Mouse (Mus musculus) midbrain, embryonic 15.5 days (tissue): Measurements from ENCODE around the gene 1700067K01Rik. TPM values are rescaled to one million over a fixed set of nuclear protein-coding genes. Genes with fewer than 3 reads are reported as not detected.
"Not testable (repeated sequence)": the region's sequence is repeated elsewhere in the genome, so short reads cannot be mapped to it uniquely, and the experiment has no call there.

ENCODE experiments used
- ATAC-seq: fragments of 200-750 bp; cut with Nextera tagmentation; replicated peaks from 2 replicates; pipeline ENCODE4 v1.8.0; 2017; ENCODE audit warnings: moderate TSS enrichment
- H3K27ac ChIP-seq: fragments of 300-500 bp; sonication (generic); 2 replicates; pipeline ENCODE4 v1.5.1; 2015; ENCODE audit warnings: mild to moderate bottlenecking, inconsistent platforms
- H3K27me3 ChIP-seq: fragments of 300-500 bp; sonication (generic); replicated peaks from 2 replicates; pipeline ENCODE4 v1.6.1; 2015; ENCODE audit warnings: inconsistent platforms
- H3K36me3 ChIP-seq: fragments of 300-500 bp; sonication (generic); replicated peaks from 2 replicates; pipeline ENCODE4 v1.6.1; 2015; ENCODE audit warnings: inconsistent platforms
- H3K4me1 ChIP-seq: fragments of 300-500 bp; sonication (generic); 2 replicates; pipeline ENCODE4 v1.6.1; 2015; ENCODE audit warnings: inconsistent platforms
- H3K4me2 ChIP-seq: fragments of 300-500 bp; sonication (generic); 2 replicates; pipeline ENCODE4 v1.6.1; 2015; ENCODE audit warnings: inconsistent platforms, mild to moderate bottlenecking, moderate library complexity
- H3K4me3 ChIP-seq: fragments of 300-500 bp; sonication (generic); 2 replicates; pipeline ENCODE4 v1.5.1; 2015; ENCODE audit warnings: mild to moderate bottlenecking, inconsistent platforms
- H3K9ac ChIP-seq: fragments of 300-500 bp; sonication (generic); 2 replicates; pipeline ENCODE4 v1.6.1; 2015; ENCODE audit warnings: mild to moderate bottlenecking, inconsistent platforms
- H3K9me3 ChIP-seq: fragments of 300-500 bp; sonication (generic); 2 replicates; pipeline ENCODE4 v1.6.1; 2016; ENCODE audit warnings: inconsistent platforms
- WGBS: fragments of 180-500 bp; shearing (Covaris S2); methylation state at CpG from one replicate; pipeline ENCODE4 v1.1.7; 2015; ENCODE audit warnings: mixed read lengths; 5-methylcytosine and 5-hydroxymethylcytosine counted together
- polyA plus RNA-seq: library from polyadenylated mRNA; unstranded; fragments of >200 nt; fragmentation: Nextera tagmentation; extraction: Ambion mirVana; gene quantifications from 2 replicates; pipeline ENCODE4 v1.2.1, GENCODE M21; 2015

Gene 1700067K01Rik
- polyA plus RNA-seq, 1 experiment from 2014 or later = 0.66 TPM

GRCm38 (mm10) chr8:83973161-83974031 lies 27.9 kb upstream of the 1700067K01Rik start:
- WGBS = 5% methylated on average over 36 of the region's 37 CpGs
- Histone ChIP-seq H3K36me3 (no peaks in the 10 kb centered on the region), H3K27ac (peak overlapping the region; percentile 88), H3K4me3 (peak overlapping the region; percentile 96), H3K4me2 (peak overlapping the region; percentile 95), H3K27me3 (no peaks in the 10 kb centered on the region), H3K4me1 (peaks cover 43% of the 10 kb centered on the region), H3K9me3 (no peaks in the 10 kb centered on the region), H3K9ac (peak overlapping the region; percentile 98)
- ATAC-seq = peak; percentile 63

DNA sequence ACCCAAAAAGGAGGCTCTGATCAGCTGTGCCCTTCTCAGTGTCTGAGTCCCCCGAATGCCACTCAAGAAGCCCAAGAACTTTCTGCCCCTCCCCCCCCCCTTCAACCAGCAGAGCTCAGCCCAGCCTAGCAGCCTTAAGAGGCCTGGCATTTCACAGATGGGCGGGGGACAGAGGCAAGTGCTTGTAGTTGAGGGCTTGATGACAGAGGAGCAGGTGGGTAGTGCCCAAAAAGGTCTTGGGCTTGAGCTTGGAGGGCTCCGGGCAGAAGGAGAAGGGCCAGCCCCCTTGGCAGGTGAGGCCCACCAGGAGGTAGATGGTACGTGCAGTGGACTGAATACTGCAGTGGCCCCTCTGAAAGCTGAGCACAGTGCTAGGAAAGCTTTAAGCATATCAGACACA lies 26.8 kb upstream of the 1700067K01Rik start:
- Histone ChIP-seq H3K4me2 (peak overlapping the region; percentile 95; the same call in 1 of the 2 replicates), H3K4me1 (peaks cover 43% of the 10 kb centered on the region), H3K27me3 (no peaks in the 10 kb centered on the region), H3K27ac (no peak overlapping the region), H3K36me3 (no peaks in the 10 kb centered on the region), H3K9me3 (no peaks in the 10 kb centered on the region), H3K9ac (no peak overlapping the region), H3K4me3 (peak overlapping the region; percentile 96; the same call in 1 of the 2 replicates)
- 80% methylated on average over 4 of the region's 4 CpGs for WGBS
- no peak for ATAC-seq

DNA sequence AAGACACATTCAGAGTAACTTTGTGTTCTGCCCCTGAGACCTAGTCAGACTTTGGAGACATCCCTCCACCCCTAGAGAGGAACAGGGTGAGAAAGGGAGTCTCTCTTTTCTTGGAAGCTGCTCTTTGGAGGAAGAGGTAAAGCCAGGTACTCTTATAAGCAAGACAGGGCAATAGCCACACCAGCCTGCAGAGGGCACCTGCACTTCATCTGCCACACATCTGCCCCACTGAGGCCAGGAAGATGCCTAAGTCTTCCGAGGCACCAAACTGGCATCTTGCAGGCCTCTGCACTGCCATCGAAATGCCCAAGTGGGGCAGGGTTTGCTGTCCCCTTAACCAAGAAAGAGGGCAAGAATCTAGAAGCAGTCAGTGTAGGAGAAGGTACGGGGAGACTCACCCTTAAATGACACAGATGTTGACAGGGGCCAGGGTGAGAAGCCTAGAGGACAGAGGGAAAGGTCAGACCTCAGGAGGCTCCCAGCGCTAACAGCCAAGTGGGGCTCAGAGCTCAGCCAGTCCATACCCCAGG lies 25.1 kb upstream of the 1700067K01Rik start:
- peaks cover 46% of the 10 kb centered on the region for H3K4me1 ChIP-seq
- no peaks in the 10 kb centered on the region for H3K9me3 ChIP-seq
- no peak overlapping the region for H3K4me3 ChIP-seq
- H3K4me2 ChIP-seq = no peak overlapping the region
- H3K36me3 ChIP-seq = peaks cover 9% of the 10 kb centered on the region; the same call in 1 of the 2 replicates
- no peaks in the 10 kb centered on the region for H3K27me3 ChIP-seq
- 89% methylated on average over 4 of the region's 4 CpGs for WGBS
- no peak overlapping the region for H3K27ac ChIP-seq
- no peak for ATAC-seq
- H3K9ac ChIP-seq = no peak overlapping the region

DNA sequence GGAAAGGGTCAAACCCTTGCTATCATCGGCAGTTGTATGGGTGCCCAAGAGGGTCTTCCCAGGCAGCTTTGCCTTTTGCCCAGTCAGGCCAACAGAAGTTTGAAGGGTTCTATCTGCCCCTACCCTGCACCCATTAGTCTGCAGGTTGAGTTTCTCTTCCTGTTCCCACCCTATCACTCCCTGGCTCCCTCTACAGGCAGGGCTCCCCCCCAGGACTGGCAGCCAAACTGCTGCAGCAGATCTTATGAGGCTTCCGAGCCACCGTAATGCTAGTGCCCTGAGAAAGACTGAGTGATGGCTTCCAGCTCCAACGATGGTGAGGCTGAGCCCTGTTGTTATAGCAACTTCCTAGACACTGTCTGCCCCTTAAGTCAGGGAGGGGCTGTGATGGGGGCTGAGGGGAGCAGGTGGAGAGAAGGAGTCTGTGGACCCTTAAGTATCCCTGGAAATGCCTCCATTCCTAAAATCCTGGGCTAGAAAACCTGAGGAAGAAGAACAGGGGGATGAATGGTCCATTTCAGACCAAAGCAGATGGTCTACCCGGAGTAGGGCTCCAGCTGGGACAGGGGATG lies 24.4 kb upstream of the 1700067K01Rik start:
- H3K4me1 ChIP-seq = peaks cover 42% of the 10 kb centered on the region
- no peak overlapping the region for H3K27ac ChIP-seq
- no peak overlapping the region for H3K4me3 ChIP-seq
- WGBS = 91% methylated on average over 5 of the region's 5 CpGs
- ATAC-seq = no peak
- no peak overlapping the region for H3K9ac ChIP-seq
- no peak overlapping the region for H3K4me2 ChIP-seq
- no peaks in the 10 kb centered on the region for H3K9me3 ChIP-seq
- H3K36me3 ChIP-seq = peaks cover 13% of the 10 kb centered on the region; the same call in 1 of the 2 replicates
- no peaks in the 10 kb centered on the region for H3K27me3 ChIP-seq

DNA sequence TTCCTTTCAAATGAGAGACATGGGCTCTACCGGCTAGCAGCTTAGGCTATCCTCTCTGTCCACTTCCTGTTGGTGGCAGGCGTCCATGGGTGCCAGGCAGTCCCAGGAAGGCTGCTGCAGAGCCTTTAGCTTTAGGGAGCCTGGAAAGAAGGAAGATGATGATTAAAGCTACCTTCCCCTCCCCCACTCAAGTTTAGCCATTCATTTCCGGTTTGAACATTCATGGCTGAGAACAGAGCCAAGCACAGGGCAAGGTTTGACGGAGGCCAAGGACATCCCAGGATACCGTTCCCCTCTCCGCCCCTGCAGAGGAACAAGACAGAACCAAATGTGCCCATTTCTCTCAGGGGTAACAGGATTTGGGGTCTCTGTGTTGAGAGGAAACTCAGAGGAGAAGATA lies 23.7 kb upstream of the 1700067K01Rik start:
- H3K4me1 ChIP-seq = peaks cover 40% of the 10 kb centered on the region
- H3K4me3 ChIP-seq = no peak overlapping the region
- H3K36me3 ChIP-seq = peaks cover 19% of the 10 kb centered on the region; the same call in 1 of the 2 replicates
- H3K4me2 ChIP-seq = no peak overlapping the region
- H3K27me3 ChIP-seq = no peaks in the 10 kb centered on the region
- H3K9me3 ChIP-seq = no peaks in the 10 kb centered on the region
- 71% methylated on average over 6 of the region's 6 CpGs for WGBS
- H3K27ac ChIP-seq = no peak overlapping the region
- no peak for ATAC-seq
- 0 out of 2 replicates have a peak overlapping the region, but pooled peaks have one; percentile 20 for H3K9ac ChIP-seq

DNA sequence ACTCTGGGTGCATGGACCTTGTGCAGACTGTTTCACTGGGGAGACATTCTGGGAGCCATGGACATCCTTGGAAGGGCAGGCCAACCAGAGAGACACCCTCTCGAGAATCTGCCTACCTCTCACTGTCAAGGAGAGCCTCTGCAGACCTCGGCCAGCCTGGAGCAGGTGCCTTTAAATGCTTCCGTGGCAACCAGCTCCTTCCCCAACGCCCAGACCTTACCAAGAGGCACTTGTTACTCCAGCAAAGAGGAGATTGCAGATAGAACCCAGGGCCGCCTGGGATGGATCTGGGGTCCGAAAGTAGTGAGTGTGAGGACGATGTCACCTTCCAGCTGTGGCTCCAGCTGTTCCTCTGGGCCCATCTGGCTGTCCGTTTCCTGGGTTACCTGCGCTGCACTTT lies 23.1 kb upstream of the 1700067K01Rik start:
- 69% methylated on average over 9 of the region's 9 CpGs for WGBS
- ATAC-seq = no peak
- peaks cover 40% of the 10 kb centered on the region for H3K4me1 ChIP-seq
- peaks cover 24% of the 10 kb centered on the region; the same call in 1 of the 2 replicates for H3K36me3 ChIP-seq
- no peak overlapping the region for H3K4me2 ChIP-seq
- no peaks in the 10 kb centered on the region for H3K9me3 ChIP-seq
- H3K9ac ChIP-seq = no peak overlapping the region
- no peaks in the 10 kb centered on the region for H3K27me3 ChIP-seq
- H3K4me3 ChIP-seq = no peak overlapping the region
- no peak overlapping the region for H3K27ac ChIP-seq

DNA sequence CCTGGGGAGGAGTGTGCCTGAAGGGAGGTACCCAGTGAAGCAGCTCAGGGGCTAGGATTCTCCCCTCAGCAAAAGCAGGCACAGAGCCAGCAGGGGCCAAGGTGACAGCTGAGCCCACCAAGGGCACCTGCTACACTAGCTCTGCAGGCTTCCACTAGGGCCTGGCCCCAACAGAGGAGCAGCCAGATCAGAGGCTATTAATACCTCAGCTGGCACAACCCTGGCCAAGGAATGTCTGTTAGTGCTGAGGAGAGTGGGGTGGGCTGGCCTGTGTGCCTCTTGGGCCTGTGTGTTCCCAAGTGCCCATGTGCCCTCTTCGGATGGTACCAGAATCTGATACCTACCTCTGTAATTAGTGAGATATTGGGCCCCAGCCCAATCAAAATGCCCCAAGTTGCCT lies 21.1 kb upstream of the 1700067K01Rik start:
- no peak for ATAC-seq
- H3K27me3 ChIP-seq = no peaks in the 10 kb centered on the region
- no peak overlapping the region for H3K4me3 ChIP-seq

GRCm38 (mm10) chr8:83980845-83981244 lies 20.5 kb upstream of the 1700067K01Rik start:
- Histone ChIP-seq H3K36me3 (peaks cover 38% of the 10 kb centered on the region), H3K4me2 (no peak overlapping the region), H3K9me3 (no peaks in the 10 kb centered on the region), H3K4me1 (peaks cover 24% of the 10 kb centered on the region), H3K9ac (no peak overlapping the region), H3K27me3 (no peaks in the 10 kb centered on the region), H3K27ac (no peak overlapping the region), H3K4me3 (no peak overlapping the region)
- no peak for ATAC-seq
- 84% methylated on average over 8 of the region's 8 CpGs for WGBS

More for the DNA sequence above, 21.1 kb upstream of the 1700067K01Rik start:
- Histone ChIP-seq H3K36me3 (peaks cover 34% of the 10 kb centered on the region; the same call in 1 of the 2 replicates), H3K27ac (no peak overlapping the region), H3K4me2 (no peak overlapping the region), H3K4me1 (peaks cover 24% of the 10 kb centered on the region), H3K9me3 (no peaks in the 10 kb centered on the region), H3K9ac (no peak overlapping the region)
- WGBS = 91% methylated on average over 1 of the region's 1 CpGs

- no peak overlapping the region for H3K4me2 ChIP-seq
- peaks cover 22% of the 10 kb centered on the region for H3K4me1 ChIP-seq
- H3K9ac ChIP-seq = no peak overlapping the region
- H3K36me3 ChIP-seq = peaks cover 45% of the 10 kb centered on the region
- H3K27me3 ChIP-seq = no peaks in the 10 kb centered on the region
- H3K4me3 ChIP-seq = no peak overlapping the region
- H3K27ac ChIP-seq = no peak overlapping the region
- WGBS = 96% methylated on average over 7 of the region's 7 CpGs
- no peak for ATAC-seq
- no peaks in the 10 kb centered on the region for H3K9me3 ChIP-seq
Observed at GRCm38 (mm10) chr8:83981533-83981932, 19.8 kb upstream of the 1700067K01Rik start.

GRCm38 (mm10) chr8:83982449-83982848 lies 18.9 kb upstream of the 1700067K01Rik start:
- Histone ChIP-seq H3K4me2 (no peak overlapping the region), H3K4me1 (peaks cover 12% of the 10 kb centered on the region), H3K27ac (no peak overlapping the region), H3K36me3 (peaks cover 53% of the 10 kb centered on the region), H3K4me3 (no peak overlapping the region), H3K27me3 (no peaks in the 10 kb centered on the region), H3K9ac (no peak overlapping the region), H3K9me3 (no peaks in the 10 kb centered on the region)
- ATAC-seq = no peak
- WGBS = 93% methylated on average over 4 of the region's 4 CpGs

GRCm38 (mm10) chr8:83983222-83983621 lies 18.1 kb upstream of the 1700067K01Rik start:
- H3K36me3 ChIP-seq = peaks cover 57% of the 10 kb centered on the region
- H3K9me3 ChIP-seq, H3K9ac ChIP-seq, H3K4me3 ChIP-seq, ATAC-seq, H3K4me1 ChIP-seq, H3K4me2 ChIP-seq, H3K27me3 ChIP-seq, H3K27ac ChIP-seq: not testable (repeated sequence)
- WGBS = 94% methylated on average over 2 of the region's 2 CpGs

- 87% methylated on average over 7 of the region's 7 CpGs for WGBS
- H3K9me3 ChIP-seq = no peaks in the 10 kb centered on the region
- no peak overlapping the region for H3K9ac ChIP-seq
- H3K27ac ChIP-seq = no peak overlapping the region
- no peak for ATAC-seq
- peaks cover 58% of the 10 kb centered on the region for H3K36me3 ChIP-seq
- no peak overlapping the region for H3K4me2 ChIP-seq
- H3K4me1 ChIP-seq = no peaks in the 10 kb centered on the region
- H3K27me3 ChIP-seq = no peaks in the 10 kb centered on the region
- H3K4me3 ChIP-seq = no peak overlapping the region
Observed at GRCm38 (mm10) chr8:83989243-83989642, 12.1 kb upstream of the 1700067K01Rik start.
